Mouse (Mus musculus): ENCODE measurements at regions not wholly inside any gene's neighbourhood (a gene's known extent, or its start where the extent isn't known, plus 50 kb on each side); places are given as distances from the start of the nearest gene placed in this dataset.

- no peak overlapping the region for H3K4me3 ChIP-seq (replicated peaks; ENCODE audit: low read length)
- no peak overlapping the region for H3K27ac ChIP-seq (ENCODE audit: low read length)
- H3K4me1 ChIP-seq (replicated peaks; ENCODE audit: control insufficient read depth, insufficient read depth, low read length): no peaks in the 10 kb centered on the region
- no peak for ATAC-seq
- no peaks in the 10 kb centered on the region for H3K36me3 ChIP-seq (ENCODE audit: control insufficient read depth, insufficient read depth)
- no peak overlapping the region for H3K9ac ChIP-seq (replicated peaks; ENCODE audit: low read depth, low read length)
- H3K27me3 ChIP-seq (replicated peaks; ENCODE audit: control insufficient read depth, insufficient read depth, low read length): no peaks in the 10 kb centered on the region
- no peaks in the 10 kb centered on the region for H3K9me3 ChIP-seq (ENCODE audit: control insufficient read depth, low read length)
- no peak overlapping the region for H3K4me2 ChIP-seq (ENCODE audit: low read length)
- WGBS: 74% methylated on average over 3 of the region's 3 CpGs
Observed at GRCm38 (mm10) chr2:74930702-74931101, 105.1 kb downstream of the Mtx2 start.

GRCm38 (mm10) chr2:74933190-74933589, 107.6 kb downstream of the Mtx2 start:
- no peak overlapping the region for H3K27ac ChIP-seq (ENCODE audit: low read length)
- no peaks in the 10 kb centered on the region for H3K9me3 ChIP-seq (ENCODE audit: control insufficient read depth, low read length)
- no peak overlapping the region for H3K4me2 ChIP-seq (ENCODE audit: low read length)
- H3K9ac ChIP-seq (replicated peaks; ENCODE audit: low read depth, low read length): no peak overlapping the region
- H3K27me3 ChIP-seq (replicated peaks; ENCODE audit: control insufficient read depth, insufficient read depth, low read length): no peaks in the 10 kb centered on the region
- ATAC-seq: no peak
- no peaks in the 10 kb centered on the region for H3K36me3 ChIP-seq (ENCODE audit: control insufficient read depth, insufficient read depth)
- 38% methylated on average over 8 of the region's 8 CpGs for WGBS
- no peaks in the 10 kb centered on the region for H3K4me1 ChIP-seq (replicated peaks; ENCODE audit: control insufficient read depth, insufficient read depth, low read length)
- no peak overlapping the region for H3K4me3 ChIP-seq (replicated peaks; ENCODE audit: low read length)

GRCm38 (mm10) chr2:74933771-74934170, 108.2 kb downstream of the Mtx2 start:
- Histone ChIP-seq H3K9me3 (ENCODE audit: control insufficient read depth, low read length) (no peaks in the 10 kb centered on the region), H3K4me2 (ENCODE audit: low read length) (no peak overlapping the region), H3K36me3 (ENCODE audit: control insufficient read depth, insufficient read depth) (no peaks in the 10 kb centered on the region), H3K27ac (ENCODE audit: low read length) (no peak overlapping the region), H3K4me3 (replicated peaks; ENCODE audit: low read length) (no peak overlapping the region), H3K27me3 (replicated peaks; ENCODE audit: control insufficient read depth, insufficient read depth, low read length) (no peaks in the 10 kb centered on the region), H3K4me1 (replicated peaks; ENCODE audit: control insufficient read depth, insufficient read depth, low read length) (no peaks in the 10 kb centered on the region), H3K9ac (replicated peaks; ENCODE audit: low read depth, low read length) (no peak overlapping the region)
- WGBS: 88% methylated on average over 1 of the region's 1 CpGs
- no peak for ATAC-seq

GRCm38 (mm10) chr2:74938711-74939110, 113.1 kb downstream of the Mtx2 start:
- no peaks in the 10 kb centered on the region for H3K27me3 ChIP-seq (replicated peaks; ENCODE audit: control insufficient read depth, insufficient read depth, low read length)
- ATAC-seq: no peak
- no peaks in the 10 kb centered on the region for H3K9me3 ChIP-seq (ENCODE audit: control insufficient read depth, low read length)
- WGBS: 71% methylated on average over 9 of the region's 9 CpGs
- H3K4me1 ChIP-seq (replicated peaks; ENCODE audit: control insufficient read depth, insufficient read depth, low read length): peaks cover 3% of the 10 kb centered on the region
- no peak overlapping the region for H3K4me2 ChIP-seq (ENCODE audit: low read length)
- H3K36me3 ChIP-seq (ENCODE audit: control insufficient read depth, insufficient read depth): no peaks in the 10 kb centered on the region
- no peak overlapping the region for H3K27ac ChIP-seq (ENCODE audit: low read length)
- no peak overlapping the region for H3K4me3 ChIP-seq (replicated peaks; ENCODE audit: low read length)
- no peak overlapping the region for H3K9ac ChIP-seq (replicated peaks; ENCODE audit: low read depth, low read length)

- no peak overlapping the region for H3K9ac ChIP-seq (replicated peaks; ENCODE audit: low read depth, low read length)
- no peaks in the 10 kb centered on the region for H3K9me3 ChIP-seq (ENCODE audit: control insufficient read depth, low read length)
- no peaks in the 10 kb centered on the region for H3K27me3 ChIP-seq (replicated peaks; ENCODE audit: control insufficient read depth, insufficient read depth, low read length)
- no peak for ATAC-seq
- no peaks in the 10 kb centered on the region for H3K36me3 ChIP-seq (ENCODE audit: control insufficient read depth, insufficient read depth)
- no peak overlapping the region for H3K27ac ChIP-seq (ENCODE audit: low read length)
- WGBS: 84% methylated on average over 10 of the region's 10 CpGs
- no peak overlapping the region for H3K4me3 ChIP-seq (replicated peaks; ENCODE audit: low read length)
- H3K4me1 ChIP-seq (replicated peaks; ENCODE audit: control insufficient read depth, insufficient read depth, low read length): peaks cover 3% of the 10 kb centered on the region
- H3K4me2 ChIP-seq (ENCODE audit: low read length): no peak overlapping the region
Observed at GRCm38 (mm10) chr2:74941966-74942365, 116.4 kb downstream of the Mtx2 start.

GRCm38 (mm10) chr2:74942611-74943198, 117.1 kb downstream of the Mtx2 start:
- no peak overlapping the region for H3K4me3 ChIP-seq (replicated peaks; ENCODE audit: low read length)
- no peaks in the 10 kb centered on the region for H3K36me3 ChIP-seq (ENCODE audit: control insufficient read depth, insufficient read depth)
- WGBS: 38% methylated on average over 6 of the region's 6 CpGs
- H3K27ac ChIP-seq (ENCODE audit: low read length): no peak overlapping the region
- H3K9me3 ChIP-seq (ENCODE audit: control insufficient read depth, low read length): no peaks in the 10 kb centered on the region
- no peak overlapping the region for H3K4me2 ChIP-seq (ENCODE audit: low read length)
- no peak overlapping the region for H3K9ac ChIP-seq (replicated peaks; ENCODE audit: low read depth, low read length)
- peaks cover 3% of the 10 kb centered on the region for H3K4me1 ChIP-seq (replicated peaks; ENCODE audit: control insufficient read depth, insufficient read depth, low read length)
- peak; percentile 47; the same call in 1 of the 2 replicates for ATAC-seq
- no peaks in the 10 kb centered on the region for H3K27me3 ChIP-seq (replicated peaks; ENCODE audit: control insufficient read depth, insufficient read depth, low read length)

- H3K27ac ChIP-seq (ENCODE audit: low read length): no peak overlapping the region
Observed at GRCm38 (mm10) chr2:74945185-74945749, 119.7 kb downstream of the Mtx2 start.

GRCm38 (mm10) chr2:74951401-74952260, 126.0 kb downstream of the Mtx2 start:
- WGBS: 78% methylated on average over 12 of the region's 12 CpGs

More at GRCm38 (mm10) chr2:74945185-74945749, 119.7 kb downstream of the Mtx2 start:
- Histone ChIP-seq H3K4me3 (replicated peaks; ENCODE audit: low read length) (no peak overlapping the region), H3K9ac (replicated peaks; ENCODE audit: low read depth, low read length) (no peak overlapping the region), H3K4me1 (replicated peaks; ENCODE audit: control insufficient read depth, insufficient read depth, low read length) (peaks cover 3% of the 10 kb centered on the region), H3K9me3 (ENCODE audit: control insufficient read depth, low read length) (no peaks in the 10 kb centered on the region), H3K27me3 (replicated peaks; ENCODE audit: control insufficient read depth, insufficient read depth, low read length) (no peaks in the 10 kb centered on the region), H3K4me2 (ENCODE audit: low read length) (no peak overlapping the region), H3K36me3 (ENCODE audit: control insufficient read depth, insufficient read depth) (no peaks in the 10 kb centered on the region)
- WGBS: 86% methylated on average over 7 of the region's 7 CpGs
- ATAC-seq: no peak

GRCm38 (mm10) chr2:74954101-74954500, 128.5 kb downstream of the Mtx2 start:
- H3K9ac ChIP-seq (replicated peaks; ENCODE audit: low read depth, low read length): no peak overlapping the region
- H3K36me3 ChIP-seq (ENCODE audit: control insufficient read depth, insufficient read depth): no peaks in the 10 kb centered on the region
- no peaks in the 10 kb centered on the region for H3K27me3 ChIP-seq (replicated peaks; ENCODE audit: control insufficient read depth, insufficient read depth, low read length)
- no peak overlapping the region for H3K4me3 ChIP-seq (replicated peaks; ENCODE audit: low read length)
- no peak for ATAC-seq
- no peaks in the 10 kb centered on the region for H3K9me3 ChIP-seq (ENCODE audit: control insufficient read depth, low read length)
- no peaks in the 10 kb centered on the region for H3K4me1 ChIP-seq (replicated peaks; ENCODE audit: control insufficient read depth, insufficient read depth, low read length)
- WGBS: 55% methylated on average over 9 of the region's 9 CpGs
- no peak overlapping the region for H3K4me2 ChIP-seq (ENCODE audit: low read length)
- no peak overlapping the region for H3K27ac ChIP-seq (ENCODE audit: low read length)

More at GRCm38 (mm10) chr2:74951401-74952260, 126.0 kb downstream of the Mtx2 start:
- no peak for ATAC-seq
- Histone ChIP-seq H3K9ac (replicated peaks; ENCODE audit: low read depth, low read length) (no peak overlapping the region), H3K27ac (ENCODE audit: low read length) (no peak overlapping the region), H3K27me3 (replicated peaks; ENCODE audit: control insufficient read depth, insufficient read depth, low read length) (no peaks in the 10 kb centered on the region), H3K9me3 (ENCODE audit: control insufficient read depth, low read length) (no peaks in the 10 kb centered on the region), H3K4me3 (replicated peaks; ENCODE audit: low read length) (no peak overlapping the region), H3K4me2 (ENCODE audit: low read length) (no peak overlapping the region), H3K4me1 (replicated peaks; ENCODE audit: control insufficient read depth, insufficient read depth, low read length) (no peaks in the 10 kb centered on the region), H3K36me3 (ENCODE audit: control insufficient read depth, insufficient read depth) (no peaks in the 10 kb centered on the region)
